Mouse (Mus musculus) heart, embryonic 14.5 days (tissue): ENCODE results near the gene Spindoc. TPM values are rescaled to one million over a fixed set of nuclear protein-coding genes. Genes with fewer than 3 reads are reported as not detected.

ENCODE experiments used
- ATAC-seq: fragments of 200-750 bp; cut with Nextera tagmentation; 2 replicates; pipeline ENCODE4 v1.8.0; 2017; ENCODE audit warnings: low read depth, moderate TSS enrichment; ENCODE audit not compliant: insufficient number of reproducible peaks, insufficient read depth, low FRiP score
- H3K27ac ChIP-seq, 2 experiments: fragments of 200-500 bp in 1 of 2; fragments of 300-500 bp in 1 of 2; sonication (generic) in 1 of 2; replicated peaks in 1 of 2; 2 replicates each; pipeline ENCODE4 v1.5.1; 2012 to 2014; ENCODE audit warnings: low read depth in 2 of 2, low read length in 2 of 2, control low read depth in 1 of 2, mild to moderate bottlenecking in 1 of 2, mixed read lengths in 1 of 2; ENCODE audit not compliant: control insufficient read depth in 1 of 2, insufficient read depth in 1 of 2
- H3K27me3 ChIP-seq: fragments of 300-500 bp; sonication (generic); 2 replicates; pipeline ENCODE4 v1.6.1; 2014; ENCODE audit warnings: mild to moderate bottlenecking, low read length, control low read depth; ENCODE audit not compliant: control insufficient read depth, insufficient read depth
- H3K36me3 ChIP-seq: fragments of 300-500 bp; sonication (generic); 2 replicates; pipeline ENCODE4 v1.6.1; 2014; ENCODE audit warnings: mild to moderate bottlenecking, control low read depth, low read length, mixed read lengths; ENCODE audit not compliant: control insufficient read depth, insufficient read depth
- H3K4me1 ChIP-seq, 2 experiments: fragments of 200-500 bp in 1 of 2; fragments of 300-500 bp in 1 of 2; sonication (generic) in 1 of 2; 2 replicates each; pipeline ENCODE4 v1.6.1; 2012 to 2014; ENCODE audit warnings: low read length in 2 of 2, control low read depth in 1 of 2, mixed read lengths in 1 of 2; ENCODE audit not compliant: control insufficient read depth in 2 of 2, insufficient read depth in 2 of 2
- H3K4me2 ChIP-seq: fragments of 300-500 bp; sonication (generic); 2 replicates; pipeline ENCODE4 v1.6.1; 2014; ENCODE audit warnings: mild to moderate bottlenecking, low read length
- H3K4me3 ChIP-seq, 2 experiments: fragments of 200-500 bp in 1 of 2; fragments of 300-500 bp in 1 of 2; sonication (generic) in 1 of 2; 2 replicates each; pipeline ENCODE4 v1.5.1; 2012 to 2014; ENCODE audit warnings: low read length in 2 of 2, mild to moderate bottlenecking in 2 of 2, control low read depth in 1 of 2, low read depth in 1 of 2, moderate library complexity in 1 of 2; ENCODE audit not compliant: control insufficient read depth in 1 of 2, insufficient read depth in 1 of 2
- H3K9ac ChIP-seq: fragments of 300-500 bp; sonication (generic); 2 replicates; pipeline ENCODE4 v1.6.1; 2014; ENCODE audit warnings: mild to moderate bottlenecking, low read length
- H3K9me3 ChIP-seq: fragments of 300-500 bp; sonication (generic); 2 replicates; pipeline ENCODE4 v1.6.1; 2016; ENCODE audit warnings: low read length, control low read depth; ENCODE audit not compliant: control insufficient read depth
- WGBS: fragments of 180-500 bp; shearing (Covaris S2); extraction: QIAGEN DNeasy Blood & Tissue Kit; methylation state at CpG from one replicate; pipeline ENCODE4 v1.1.7; 2014; 5-methylcytosine and 5-hydroxymethylcytosine counted together
- polyA plus RNA-seq: library from polyadenylated mRNA; unstranded; fragments of >200 nt; fragmentation: Nextera tagmentation; extraction: Ambion mirVana; gene quantifications from 2 replicates; pipeline ENCODE4 v1.2.1, GENCODE M21; 2014

Spindoc gene
- polyA plus RNA-seq, 1 experiment from 2014 or later = 14.8 TPM

GRCm38 (mm10) chr19:7422656-7423027 lies 39.8 kb upstream of the Spindoc start:
- peak overlapping the region; percentile 55 for H3K4me2 ChIP-seq
- peak overlapping the region in 1 of 2 experiments; percentile 16; a peak in 3 of 4 replicates for H3K4me3 ChIP-seq
- ATAC-seq = no peak
- no peaks in the 10 kb centered on the region for H3K9me3 ChIP-seq
- H3K27ac ChIP-seq = peak overlapping the region; percentile 48 to 64; a peak in 3 of 4 replicates
- H3K36me3 ChIP-seq = peaks cover 81% of the 10 kb centered on the region
- peak overlapping the region; percentile 59; the same call in 1 of the 2 replicates for H3K9ac ChIP-seq
- H3K27me3 ChIP-seq = no peaks in the 10 kb centered on the region
- H3K4me1 ChIP-seq = peaks cover 46 to 66% of the 10 kb centered on the region in 2 experiments
- 24% methylated on average over 29 of the region's 35 CpGs for WGBS

DNA sequence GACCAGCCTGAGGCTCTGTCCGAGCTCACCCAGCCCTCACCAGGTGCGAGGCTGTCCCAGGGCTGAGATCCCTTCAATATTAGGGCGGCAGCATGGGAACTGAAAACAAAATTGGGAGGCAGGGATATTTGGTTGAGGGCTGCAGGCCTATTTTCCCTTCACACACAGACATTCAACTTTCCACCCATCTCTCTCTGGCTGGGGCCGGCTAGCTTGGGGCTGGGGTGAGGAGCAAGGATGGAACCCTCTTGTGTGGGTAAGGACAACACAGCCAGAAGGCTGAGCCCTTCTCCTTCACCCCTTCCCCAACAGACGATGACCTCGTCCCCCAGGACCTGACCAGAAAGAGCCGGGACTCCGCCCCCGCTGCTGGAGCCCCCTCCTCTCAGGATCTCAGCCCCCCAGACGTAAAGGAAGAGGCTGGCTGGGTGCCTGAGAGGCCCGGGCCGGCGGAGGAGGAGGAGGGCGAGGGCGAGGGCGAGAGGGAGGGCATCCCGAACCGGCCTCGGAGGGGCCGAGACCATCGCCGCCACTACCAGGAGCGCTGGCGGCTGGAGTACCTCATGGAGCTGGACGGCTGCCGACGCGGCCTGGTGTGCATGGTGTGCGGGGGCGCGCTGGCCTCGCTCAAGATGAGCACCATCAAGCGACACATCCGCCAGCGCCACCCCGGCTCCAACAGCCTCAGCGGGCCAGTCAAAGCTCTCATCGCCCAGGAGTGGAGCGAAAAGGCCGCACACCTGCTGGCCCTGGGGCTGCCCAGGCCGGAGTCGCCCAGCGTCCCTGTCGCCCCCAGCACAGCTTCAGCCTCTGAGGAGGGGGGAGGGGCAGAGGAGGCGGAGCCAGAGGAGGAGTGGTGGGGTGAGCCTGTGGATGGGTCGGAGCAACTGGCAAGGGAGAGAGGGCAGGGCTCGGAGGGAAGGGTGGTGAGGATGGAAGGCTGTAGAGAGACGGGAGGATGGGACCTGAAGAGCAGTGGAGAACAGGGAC lies 39.1 kb upstream of the Spindoc start:
- H3K9me3 ChIP-seq = no peaks in the 10 kb centered on the region
- peak overlapping the region in 1 of 2 experiments; percentile 64; a peak in 1 of 4 replicates for H3K27ac ChIP-seq
- H3K36me3 ChIP-seq = peaks cover 73% of the 10 kb centered on the region
- H3K4me2 ChIP-seq = peak overlapping the region; percentile 55
- peak overlapping the region in 1 of 2 experiments; percentile 16; a peak in 1 of 4 replicates for H3K4me3 ChIP-seq
- H3K27me3 ChIP-seq = no peaks in the 10 kb centered on the region
- 0 out of 2 replicates have a peak, but pooled peaks have one; percentile 8 for ATAC-seq
- WGBS = 12% methylated on average over 47 of the region's 48 CpGs
- H3K9ac ChIP-seq = peak overlapping the region; percentile 59
- H3K4me1 ChIP-seq = peaks cover 46 to 66% of the 10 kb centered on the region in 2 experiments

DNA sequence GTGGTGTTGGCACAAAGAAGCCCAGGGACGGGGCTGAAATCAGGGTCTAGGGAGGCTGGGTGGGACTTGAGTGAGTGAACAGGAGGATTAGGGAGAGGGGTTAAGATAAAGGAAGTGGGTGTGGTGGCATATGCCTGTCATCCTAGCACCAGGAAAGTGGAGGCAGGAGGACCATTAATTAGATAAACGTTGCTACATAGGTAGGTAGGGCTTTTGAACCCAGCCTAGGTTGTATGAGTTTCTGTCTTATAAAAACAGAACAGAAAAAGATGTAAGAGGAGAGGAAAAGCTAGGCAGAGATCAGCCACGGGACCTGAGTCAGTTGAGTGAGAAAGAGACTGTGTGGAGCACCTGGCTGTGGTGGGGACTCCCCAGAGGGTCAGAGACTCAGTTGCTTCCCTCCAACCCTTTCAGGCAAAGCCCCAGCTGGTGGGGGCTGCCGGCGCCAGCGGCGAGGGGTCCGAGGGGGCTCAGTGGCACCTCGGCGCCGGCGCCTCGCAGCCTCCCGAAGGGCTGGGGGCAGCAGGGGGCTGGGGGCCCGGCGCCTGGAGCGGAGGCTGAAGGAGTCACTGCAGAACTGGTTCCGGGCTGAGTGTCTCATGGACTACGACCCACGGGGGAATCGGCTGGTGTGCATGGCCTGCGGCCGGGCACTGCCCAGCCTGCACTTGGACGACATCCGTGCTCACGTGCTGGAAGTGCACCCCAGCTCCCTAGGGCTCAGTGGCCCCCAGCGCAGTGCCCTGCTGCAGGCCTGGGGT lies 38.2 kb upstream of the Spindoc start:
- H3K4me1 ChIP-seq = peaks cover 50 to 71% of the 10 kb centered on the region in 2 experiments
- H3K27me3 ChIP-seq = no peaks in the 10 kb centered on the region
- ATAC-seq = no peak
- WGBS = 70% methylated on average over 27 of the region's 27 CpGs
- no peak overlapping the region for H3K4me3 ChIP-seq
- peaks cover 65% of the 10 kb centered on the region for H3K36me3 ChIP-seq
- no peaks in the 10 kb centered on the region for H3K9me3 ChIP-seq
- no peak overlapping the region for H3K4me2 ChIP-seq
- peak overlapping the region; percentile 25 for H3K9ac ChIP-seq
- no peak overlapping the region for H3K27ac ChIP-seq

DNA sequence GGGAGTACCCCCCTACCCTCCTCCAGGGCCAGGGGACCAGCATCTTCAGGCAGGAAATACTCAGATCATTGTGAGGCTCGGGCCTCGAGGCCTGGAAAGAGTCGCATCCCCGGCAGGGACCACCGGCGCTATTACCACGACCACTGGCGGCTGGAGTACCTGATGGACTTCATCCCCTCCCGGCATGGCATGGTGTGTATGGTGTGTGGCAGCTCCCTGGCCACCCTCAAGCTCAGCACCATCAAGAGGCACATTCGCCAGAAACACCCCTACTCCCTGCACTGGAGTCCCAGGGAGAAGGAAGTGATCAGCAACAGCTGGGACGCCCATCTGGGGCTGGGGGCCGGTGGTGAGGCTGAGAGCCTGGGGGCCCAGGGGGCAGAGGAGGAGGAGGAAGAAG lies 37.3 kb upstream of the Spindoc start:
- Histone ChIP-seq H3K9ac (peak overlapping the region; percentile 98), H3K4me2 (peak overlapping the region; percentile 81; the same call in 1 of the 2 replicates), H3K4me1 (peaks cover 54 to 76% of the 10 kb centered on the region in 2 experiments), H3K9me3 (no peaks in the 10 kb centered on the region), H3K36me3 (peaks cover 56% of the 10 kb centered on the region), H3K4me3 (no peak overlapping the region), H3K27ac (no peak overlapping the region), H3K27me3 (no peaks in the 10 kb centered on the region)
- WGBS = 68% methylated on average over 12 of the region's 12 CpGs
- no peak for ATAC-seq

DNA sequence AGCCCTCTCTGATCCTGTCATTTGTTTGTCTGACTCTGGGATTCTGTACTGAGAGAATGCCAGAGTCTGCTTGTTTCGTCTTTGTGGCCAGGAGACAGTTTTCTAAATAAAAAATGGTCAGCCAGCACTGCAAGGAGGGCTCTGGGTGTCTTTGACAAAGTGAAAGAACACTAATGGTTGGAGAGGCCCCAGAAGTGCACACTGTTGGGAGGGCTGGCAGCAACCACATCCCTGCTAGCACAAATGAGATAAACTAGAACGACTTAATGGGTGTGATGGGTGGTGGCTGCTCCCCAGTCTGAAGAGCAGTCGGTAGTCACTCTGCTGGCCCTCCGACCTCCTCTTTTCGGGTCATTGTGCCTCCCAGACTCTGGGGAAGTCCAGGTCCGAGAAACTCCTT lies 36.3 kb upstream of the Spindoc start:
- ATAC-seq = no peak
- Histone ChIP-seq H3K4me2 (peak overlapping the region; percentile 81), H3K9me3 (no peaks in the 10 kb centered on the region), H3K27me3 (no peaks in the 10 kb centered on the region), H3K4me3 (peak overlapping the region; percentile 80 to 84), H3K4me1 (peaks cover 45 to 67% of the 10 kb centered on the region in 2 experiments), H3K9ac (peak overlapping the region; percentile 98), H3K36me3 (peaks cover 46% of the 10 kb centered on the region), H3K27ac (peak overlapping the region in 1 of 2 experiments; percentile 1; a peak in 1 of 4 replicates)
- WGBS = 15% methylated on average over 6 of the region's 6 CpGs

DNA sequence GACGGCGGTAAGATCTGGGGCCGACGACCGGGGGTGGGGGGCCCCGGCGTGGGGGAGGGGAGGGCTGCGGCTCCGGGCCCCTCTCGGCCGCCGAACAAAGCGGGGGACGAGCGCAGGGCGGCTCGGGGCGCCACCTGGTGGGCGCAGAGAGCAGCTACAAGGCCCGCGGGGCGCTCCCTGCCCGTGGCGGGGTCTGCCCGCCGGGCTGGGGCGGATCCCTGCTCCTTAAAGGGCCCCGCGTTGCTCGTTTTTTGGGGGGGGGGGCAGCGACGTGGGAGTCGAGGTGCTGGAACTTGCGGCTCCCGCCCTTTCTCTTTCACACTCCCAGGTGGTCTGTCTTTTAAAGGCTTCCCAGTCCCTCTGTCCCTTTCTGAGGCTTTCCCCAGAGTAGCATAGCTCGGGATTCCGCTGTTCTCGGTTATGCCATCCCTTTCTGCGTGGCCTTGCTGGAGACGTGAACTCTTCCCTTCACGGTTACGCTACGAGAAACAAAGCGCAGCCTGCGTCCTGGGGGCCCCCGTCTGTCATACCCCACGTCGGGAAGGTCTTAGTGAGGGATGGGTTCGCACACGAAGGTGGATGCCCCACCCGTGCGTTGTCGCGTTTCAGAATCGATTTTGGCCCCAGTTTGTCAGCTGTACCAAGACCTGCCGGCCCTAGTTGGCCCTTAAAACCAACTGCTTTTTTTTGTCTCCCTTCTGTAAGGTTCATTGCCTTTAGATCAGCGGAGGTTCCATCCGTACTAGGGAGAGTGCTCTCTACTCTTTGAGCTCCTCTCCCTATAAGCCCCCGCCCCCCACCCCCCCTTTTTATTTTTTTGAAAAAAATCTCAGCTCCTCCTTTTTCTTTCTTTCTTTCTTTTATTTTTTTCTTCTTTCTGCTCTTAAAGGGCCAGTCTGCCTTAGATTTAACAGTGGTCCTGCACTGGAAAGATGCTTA lies 35.4 kb upstream of the Spindoc start:
- ATAC-seq = peak; percentile 70
- Histone ChIP-seq H3K9ac (peak overlapping the region; percentile 98), H3K4me2 (peak overlapping the region; percentile 81), H3K36me3 (peaks cover 37% of the 10 kb centered on the region), H3K4me1 (peaks cover 39 to 57% of the 10 kb centered on the region in 2 experiments), H3K9me3 (no peaks in the 10 kb centered on the region), H3K4me3 (peak overlapping the region; percentile 80 to 84), H3K27ac (peak overlapping the region; percentile 1 to 93; a peak in 2 of 4 replicates), H3K27me3 (no peaks in the 10 kb centered on the region)
- WGBS = under 1% methylated on average over 46 of the region's 59 CpGs
